Mouse (Mus musculus): Measurements from ENCODE around the gene Gm10392. TPM values are rescaled to one million over a fixed set of nuclear protein-coding genes. Genes with fewer than 3 reads are reported as not detected.
A peak's percentile ranks its signal among the peaks of the same experiment; 100 is the strongest.

The Gm10392 gene
- total and polyA plus RNA-seq, 3 experiments: 0.10 to 0.27 TPM; not detected in 1

- no peak overlapping the region for H3K27ac ChIP-seq (ENCODE audit: control insufficient read depth, low read depth, low read length)
- H3K36me3 ChIP-seq (ENCODE audit: control insufficient read depth in 1 of 2, insufficient read depth in 2 of 2, low read length in 2 of 2): peaks cover 4 to 25% of the 10 kb centered on the region in 2 experiments
- no peak overlapping the region for H3K9ac ChIP-seq (ENCODE audit: control insufficient read depth, low read depth, low read length, poor library complexity, severe bottlenecking)
- no peak overlapping the region for H3K4me3 ChIP-seq (ENCODE audit: control insufficient read depth in 1 of 2, insufficient read depth in 1 of 2, low read depth in 2 of 2, low read length in 2 of 2)
- H3K27me3 ChIP-seq (ENCODE audit: control insufficient read depth in 1 of 2, insufficient read depth in 2 of 2, low read length in 2 of 2): no peaks in the 10 kb centered on the region
- DNase-seq (ENCODE audit: low read depth, low spot score): no peak
- no peaks in the 10 kb centered on the region for H3K9me3 ChIP-seq (replicated peaks; ENCODE audit: insufficient read depth, low read length)
- peaks cover 9 to 20% of the 10 kb centered on the region in 2 experiments for H3K4me1 ChIP-seq (ENCODE audit: control insufficient read depth in 1 of 2, insufficient read depth in 2 of 2, low read length in 2 of 2)
- H3K79me2 ChIP-seq (ENCODE audit: control insufficient read depth, insufficient read depth, low read length, poor library complexity): no peaks in the 10 kb centered on the region
- no peak for TF ChIP-seq POLR2A (IDR thresholded peaks at IDR 0.05; ENCODE audit: control insufficient read depth in 1 of 2, insufficient read depth in 1 of 2, low read depth in 1 of 2, low read length in 2 of 2, poor library complexity in 1 of 2)
- TF ChIP-seq MXI1 (IDR thresholded peaks at IDR 0.05; ENCODE audit: low read depth, low read length): no peak
- TF ChIP-seq CHD2 (IDR thresholded peaks at IDR 0.05; ENCODE audit: low read length): no peak
- TF ChIP-seq E2F4 (IDR thresholded peaks at IDR 0.05; ENCODE audit: borderline replicate concordance, low read depth, low read length): no peak
- no peak for TF ChIP-seq HCFC1 (IDR thresholded peaks at IDR 0.05; ENCODE audit: low read depth, low read length)
- TF ChIP-seq NELFE (IDR thresholded peaks at IDR 0.05; ENCODE audit: low read depth, low read length): no peak
- no peak for TF ChIP-seq JUND (IDR thresholded peaks at IDR 0.05; ENCODE audit: low read depth, low read length)
- no peak for TF ChIP-seq UBTF (IDR thresholded peaks at IDR 0.05; ENCODE audit: borderline replicate concordance, insufficient read depth, low read depth, low read length)
- TF ChIP-seq TCF12 (IDR thresholded peaks at IDR 0.05; ENCODE audit: low read depth, low read length): no peak
- TF ChIP-seq MAZ (IDR thresholded peaks at IDR 0.05; ENCODE audit: low read depth, low read length): no peak
- no peak for TF ChIP-seq MAX (IDR thresholded peaks at IDR 0.05; ENCODE audit: low read length)
- TF ChIP-seq ZMIZ1 (IDR thresholded peaks at IDR 0.05; ENCODE audit: low read depth, low read length): no peak
- no peak for TF ChIP-seq CHD1 (IDR thresholded peaks at IDR 0.05; ENCODE audit: low read depth, low read length)
- no peak for TF ChIP-seq BHLHE40 (IDR thresholded peaks at IDR 0.05; ENCODE audit: borderline replicate concordance, low read depth, low read length)
- TF ChIP-seq KAT2A (conservative IDR thresholded peaks at IDR 0.05; ENCODE audit: low read depth, low read length): no peak
- no peak for TF ChIP-seq RCOR1 (IDR thresholded peaks at IDR 0.05; ENCODE audit: low read depth, low read length)
Observed at GRCm38 (mm10) chr11:77532202-77532846, 13.3 kb upstream of the Gm10392 start.

- Histone ChIP-seq H3K9ac (ENCODE audit: control insufficient read depth, low read depth, low read length, poor library complexity, severe bottlenecking) (no peak overlapping the region), H3K4me3 (ENCODE audit: control insufficient read depth in 1 of 2, insufficient read depth in 1 of 2, low read depth in 2 of 2, low read length in 2 of 2) (no peak overlapping the region), H3K27ac (ENCODE audit: control insufficient read depth, low read depth, low read length) (no peak overlapping the region; the same call in 1 of the 2 replicates), H3K4me1 (ENCODE audit: control insufficient read depth in 1 of 2, insufficient read depth in 2 of 2, low read length in 2 of 2) (peaks cover 9 to 20% of the 10 kb centered on the region in 2 experiments), H3K36me3 (ENCODE audit: control insufficient read depth in 1 of 2, insufficient read depth in 2 of 2, low read length in 2 of 2) (peaks cover 4 to 25% of the 10 kb centered on the region in 2 experiments), H3K79me2 (ENCODE audit: control insufficient read depth, insufficient read depth, low read length, poor library complexity) (no peaks in the 10 kb centered on the region), H3K9me3 (replicated peaks; ENCODE audit: insufficient read depth, low read length) (no peaks in the 10 kb centered on the region), H3K27me3 (ENCODE audit: control insufficient read depth in 1 of 2, insufficient read depth in 2 of 2, low read length in 2 of 2) (no peaks in the 10 kb centered on the region)
- DNase-seq (ENCODE audit: low read depth, low spot score): peak; percentile 46
- TF ChIP-seq SIN3A (IDR thresholded peaks at IDR 0.05; ENCODE audit: low read length) (peak; percentile 41; the same call in 1 of the 2 replicates), RCOR1 (IDR thresholded peaks at IDR 0.05; ENCODE audit: low read depth, low read length) (peak; percentile 62), MXI1 (IDR thresholded peaks at IDR 0.05; ENCODE audit: low read depth, low read length) (no peak), TBP (IDR thresholded peaks at IDR 0.05; ENCODE audit: low read depth, low read length) (no peak), MYC (IDR thresholded peaks at IDR 0.05; ENCODE audit: low read depth, low read length) (0 out of 2 replicates have a peak, but pooled peaks have one; percentile 7), MYB (IDR thresholded peaks at IDR 0.05; ENCODE audit: low read depth, low read length) (peak; percentile 36; the same call in 1 of the 2 replicates), POLR2AphosphoS5 (IDR thresholded peaks at IDR 0.05; ENCODE audit: borderline replicate concordance, low read depth, low read length) (no peak), ZNF384 (IDR thresholded peaks at IDR 0.05; ENCODE audit: low read depth, low read length) (peak; percentile 96), ZKSCAN1 (IDR thresholded peaks at IDR 0.05; ENCODE audit: low read depth, low read length) (no peak), MAFK (IDR thresholded peaks at IDR 0.05; ENCODE audit: borderline replicate concordance, low read depth, low read length) (no peak), USF2 (IDR thresholded peaks at IDR 0.05; ENCODE audit: borderline replicate concordance in 1 of 2, insufficient read depth in 1 of 2, low read depth in 1 of 2, low read length in 2 of 2) (no peak), POLR2AphosphoS2 (IDR thresholded peaks at IDR 0.05; ENCODE audit: low read length) (no peak), ZC3H11A (IDR thresholded peaks at IDR 0.05; ENCODE audit: low read depth, low read length) (no peak), RAD21 (IDR thresholded peaks at IDR 0.05; ENCODE audit: low read depth, low read length) (no peak), CHD2 (IDR thresholded peaks at IDR 0.05; ENCODE audit: low read length) (no peak), USF1 (IDR thresholded peaks at IDR 0.05; ENCODE audit: low read depth, low read length) (no peak), TCF12 (IDR thresholded peaks at IDR 0.05; ENCODE audit: low read depth, low read length) (peak; percentile 16; the same call in 1 of the 2 replicates), ETS1 (IDR thresholded peaks at IDR 0.05; ENCODE audit: low read depth, low read length) (peak; percentile 42; the same call in 1 of the 2 replicates), EP300 (IDR thresholded peaks at IDR 0.05; ENCODE audit: low read depth in 1 of 2, low read length in 2 of 2) (peak; percentile 71 to 77; a peak in 3 of 4 replicates), MAX (IDR thresholded peaks at IDR 0.05; ENCODE audit: low read length) (no peak)
Observed at GRCm38 (mm10) chr11:77530862-77531261, 11.9 kb upstream of the Gm10392 start.
